Mouse (Mus musculus): ENCODE data around the gene Abtb2. TPM values are rescaled to one million over a fixed set of nuclear protein-coding genes. Genes with fewer than 3 reads are reported as not detected.

The Abtb2 gene
- total and polyA plus RNA-seq, 3 experiments: 0.12 to 0.13 TPM; not detected in 1

DNA sequence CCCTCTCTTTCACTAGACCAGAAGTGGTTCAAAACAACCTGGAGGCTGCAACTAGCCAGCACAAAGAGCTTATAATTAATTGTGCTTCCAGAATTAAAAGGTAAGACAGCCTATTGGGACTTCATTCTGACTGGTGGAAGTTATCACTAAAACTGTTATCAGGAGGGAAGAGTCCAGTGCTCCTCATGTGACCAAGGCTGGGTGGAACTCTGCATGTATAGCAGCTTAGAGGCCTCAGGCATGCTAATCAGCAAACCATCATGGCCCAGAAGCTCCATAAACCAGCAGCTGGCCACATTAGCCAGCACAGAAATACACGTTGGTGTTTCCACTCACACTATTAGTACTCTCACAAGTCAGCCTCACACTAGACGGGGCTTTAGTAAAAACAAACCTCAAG lies 180.7 kb downstream of the Abtb2 start:
- no peak for TF ChIP-seq MEF2A (IDR thresholded peaks at IDR 0.05; ENCODE audit: extremely low read depth, insufficient replicate concordance, low read depth, low read length, poor library complexity, severe bottlenecking)
- peak; percentile 22; the same call in 1 of the 2 replicates for TF ChIP-seq MXI1 (IDR thresholded peaks at IDR 0.05; ENCODE audit: low read depth, low read length)
- peak; percentile 81 for TF ChIP-seq USF1 (IDR thresholded peaks at IDR 0.05; ENCODE audit: low read depth, low read length)
- peak in 1 of 2 experiments; percentile 32; a peak in 1 of 4 replicates for TF ChIP-seq EP300 (IDR thresholded peaks at IDR 0.05; ENCODE audit: low read depth in 1 of 2, low read length in 2 of 2)
- peak; percentile 62 for TF ChIP-seq BHLHE40 (IDR thresholded peaks at IDR 0.05; ENCODE audit: borderline replicate concordance, low read depth, low read length)
- TF ChIP-seq MAX (IDR thresholded peaks at IDR 0.05; ENCODE audit: low read length): no peak
- TF ChIP-seq USF2 (IDR thresholded peaks at IDR 0.05; ENCODE audit: borderline replicate concordance in 1 of 2, insufficient read depth in 1 of 2, low read depth in 1 of 2, low read length in 2 of 2): 0 out of 4 replicates have a peak, but pooled peaks of 1 of the 2 experiments have one; percentile 23
- TF ChIP-seq GATA1 (IDR thresholded peaks at IDR 0.05; ENCODE audit: low read depth, low read length): 0 out of 2 replicates have a peak, but pooled peaks have one; percentile 10
- no peak for TF ChIP-seq ETS1 (IDR thresholded peaks at IDR 0.05; ENCODE audit: low read depth, low read length)
- Histone ChIP-seq H3K27me3 (ENCODE audit: control insufficient read depth in 1 of 2, insufficient read depth in 2 of 2, low read length in 2 of 2) (no peaks in the 10 kb centered on the region), H3K27ac (ENCODE audit: control insufficient read depth, low read depth, low read length) (no peak overlapping the region; the same call in 1 of the 2 replicates), H3K4me3 (ENCODE audit: control insufficient read depth in 1 of 2, insufficient read depth in 1 of 2, low read depth in 2 of 2, low read length in 2 of 2) (no peak overlapping the region), H3K79me2 (ENCODE audit: control insufficient read depth, insufficient read depth, low read length, poor library complexity) (no peaks in the 10 kb centered on the region), H3K36me3 (ENCODE audit: control insufficient read depth in 1 of 2, insufficient read depth in 2 of 2, low read length in 2 of 2) (peaks cover 4 to 19% of the 10 kb centered on the region in 2 experiments; a peak in 3 of 4 replicates), H3K9me3 (replicated peaks; ENCODE audit: insufficient read depth, low read length) (no peaks in the 10 kb centered on the region), H3K9ac (ENCODE audit: control insufficient read depth, low read depth, low read length, poor library complexity, severe bottlenecking) (no peak overlapping the region), H3K4me1 (ENCODE audit: control insufficient read depth in 1 of 2, insufficient read depth in 2 of 2, low read length in 2 of 2) (no peaks in the 10 kb centered on the region; a peak in 2 of 4 replicates)
- no peak for DNase-seq (ENCODE audit: low read depth, low spot score)

- Histone ChIP-seq H3K79me2 (ENCODE audit: control insufficient read depth, insufficient read depth, low read length, poor library complexity) (no peaks in the 10 kb centered on the region), H3K36me3 (ENCODE audit: control insufficient read depth in 1 of 2, insufficient read depth in 2 of 2, low read length in 2 of 2) (peaks cover 4 to 19% of the 10 kb centered on the region in 2 experiments; a peak in 3 of 4 replicates), H3K27ac (ENCODE audit: control insufficient read depth, low read depth, low read length) (no peak overlapping the region), H3K9ac (ENCODE audit: control insufficient read depth, low read depth, low read length, poor library complexity, severe bottlenecking) (no peak overlapping the region), H3K9me3 (replicated peaks; ENCODE audit: insufficient read depth, low read length) (no peaks in the 10 kb centered on the region), H3K27me3 (ENCODE audit: control insufficient read depth in 1 of 2, insufficient read depth in 2 of 2, low read length in 2 of 2) (no peaks in the 10 kb centered on the region), H3K4me3 (ENCODE audit: control insufficient read depth in 1 of 2, insufficient read depth in 1 of 2, low read depth in 2 of 2, low read length in 2 of 2) (no peak overlapping the region), H3K4me1 (ENCODE audit: control insufficient read depth in 1 of 2, insufficient read depth in 2 of 2, low read length in 2 of 2) (no peaks in the 10 kb centered on the region; a peak in 2 of 4 replicates)
- TF ChIP-seq MAFK (IDR thresholded peaks at IDR 0.05; ENCODE audit: borderline replicate concordance, low read depth, low read length): no peak
- no peak for TF ChIP-seq MYC (IDR thresholded peaks at IDR 0.05; ENCODE audit: low read depth, low read length)
- TF ChIP-seq TAL1 (IDR thresholded peaks at IDR 0.05; ENCODE audit: low read length): no peak
- TF ChIP-seq POLR2AphosphoS5 (IDR thresholded peaks at IDR 0.05; ENCODE audit: borderline replicate concordance, low read depth, low read length): no peak
- no peak for TF ChIP-seq ZNF384 (IDR thresholded peaks at IDR 0.05; ENCODE audit: low read depth, low read length)
- TF ChIP-seq EP300 (IDR thresholded peaks at IDR 0.05; ENCODE audit: low read depth in 1 of 2, low read length in 2 of 2): no peak
- TF ChIP-seq ELF1 (IDR thresholded peaks at IDR 0.05; ENCODE audit: low read depth, low read length): no peak
- TF ChIP-seq TCF12 (IDR thresholded peaks at IDR 0.05; ENCODE audit: low read depth, low read length): no peak
- TF ChIP-seq MEF2A (IDR thresholded peaks at IDR 0.05; ENCODE audit: extremely low read depth, insufficient replicate concordance, low read depth, low read length, poor library complexity, severe bottlenecking): no peak
- no peak for TF ChIP-seq JUND (IDR thresholded peaks at IDR 0.05; ENCODE audit: low read depth, low read length)
- no peak for TF ChIP-seq TBP (IDR thresholded peaks at IDR 0.05; ENCODE audit: low read depth, low read length)
- TF ChIP-seq UBTF (IDR thresholded peaks at IDR 0.05; ENCODE audit: borderline replicate concordance, insufficient read depth, low read depth, low read length): no peak
- TF ChIP-seq GATA1 (IDR thresholded peaks at IDR 0.05; ENCODE audit: low read depth, low read length): no peak
- no peak for TF ChIP-seq RAD21 (IDR thresholded peaks at IDR 0.05; ENCODE audit: low read depth, low read length)
- no peak for DNase-seq (ENCODE audit: low read depth, low spot score)
These were observed 181.8 kb downstream of the Abtb2 start for GRCm38 (mm10) chr2:103747891-103748290.

All from MEL (cell line).